Mouse (Mus musculus) kidney, postnatal 10 days (tissue): Measurements from ENCODE around the gene Sirpb1b.
"Not testable (repeated sequence)": the region's sequence is repeated elsewhere in the genome, so short reads cannot be mapped to it uniquely, and the experiment has no call there.

Experiments used
- DNase-seq: peaks from one replicate; pipeline ENCODE4 v3.0.0; 2021; ENCODE audit warnings: mixed read lengths

Gene Sirpb1b

DNA sequence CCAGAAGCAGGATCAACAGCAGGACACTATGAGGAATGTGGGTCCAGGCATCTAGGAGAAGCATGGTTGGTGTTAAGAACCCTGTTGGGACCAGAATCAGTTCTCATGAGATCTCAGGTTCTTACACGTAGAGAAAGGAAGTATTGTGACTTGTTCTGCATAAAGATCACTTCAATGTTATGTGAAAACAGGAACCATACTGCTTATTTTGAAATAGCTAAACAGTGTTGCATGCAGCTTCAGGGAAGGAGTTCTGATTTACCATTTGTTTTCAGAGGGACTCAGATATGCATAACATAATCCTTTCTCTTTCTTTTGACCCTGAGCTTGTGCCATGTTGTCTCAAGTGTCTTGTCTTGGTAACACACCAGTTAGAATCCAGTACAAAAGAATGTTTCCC lies at the start of gene Sirpb1b:
TSS of gene Sirpb1b (minus strand) at position 179 of the 400 bp plus-strand sequence.
- DNase-seq, result not testable (repeated sequence)

DNA sequence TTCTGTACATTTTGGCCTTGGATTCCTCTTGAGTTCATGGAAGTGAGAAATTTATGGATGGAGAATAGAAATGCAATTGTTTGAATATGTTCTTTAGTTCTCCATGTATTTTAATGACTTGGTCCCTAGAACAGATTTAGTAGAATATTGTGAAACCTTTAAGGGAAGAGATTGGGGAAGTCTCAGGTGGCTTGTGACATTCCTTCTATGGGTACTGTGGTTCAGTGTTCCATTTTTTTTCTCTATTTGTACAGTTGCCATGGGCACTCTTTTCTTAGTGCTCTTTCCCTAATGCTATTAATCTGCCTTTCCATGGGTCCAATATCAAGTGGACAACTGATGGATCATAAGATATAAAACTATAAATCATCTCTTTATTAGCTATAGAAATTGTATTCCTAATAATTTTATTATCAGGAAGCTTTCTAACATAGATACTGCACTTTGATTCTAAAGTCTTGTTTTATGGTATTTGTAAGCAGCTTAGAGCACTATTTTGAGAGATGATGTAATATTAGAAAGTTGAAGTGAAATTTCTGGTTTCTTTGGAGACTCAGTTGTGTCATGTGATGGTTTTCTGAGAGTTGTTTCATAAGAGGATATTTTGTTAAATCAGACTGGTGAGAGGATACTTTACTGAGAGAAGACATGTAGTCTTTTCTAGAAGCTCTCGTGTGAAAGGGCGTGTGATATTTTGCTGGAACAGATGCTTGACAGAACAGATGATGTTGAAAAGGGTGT lies 15.7 kb upstream of the Sirpb1b start:
- DNase-seq, result not testable (repeated sequence)

DNA sequence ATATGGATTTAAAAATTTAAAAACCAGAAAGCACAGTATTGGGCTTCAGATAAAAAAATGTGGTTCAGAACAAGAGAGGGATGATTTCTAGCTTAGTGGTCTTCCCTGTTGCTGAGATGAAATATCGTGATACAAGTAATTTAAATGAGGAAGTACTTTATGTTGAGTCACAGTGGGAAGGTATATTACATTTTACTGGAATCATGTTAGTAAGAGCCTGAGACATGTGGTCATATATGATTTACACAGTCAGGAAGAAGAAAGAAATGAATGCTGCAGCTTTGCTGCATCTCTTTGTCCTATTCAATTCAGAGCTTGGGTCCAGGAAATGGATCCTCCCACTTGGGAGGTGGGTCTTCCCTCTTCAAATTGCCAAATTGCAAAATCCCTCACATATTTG lies 11.8 kb upstream of the Sirpb1b start:
- DNase-seq, result not testable (repeated sequence)

DNA sequence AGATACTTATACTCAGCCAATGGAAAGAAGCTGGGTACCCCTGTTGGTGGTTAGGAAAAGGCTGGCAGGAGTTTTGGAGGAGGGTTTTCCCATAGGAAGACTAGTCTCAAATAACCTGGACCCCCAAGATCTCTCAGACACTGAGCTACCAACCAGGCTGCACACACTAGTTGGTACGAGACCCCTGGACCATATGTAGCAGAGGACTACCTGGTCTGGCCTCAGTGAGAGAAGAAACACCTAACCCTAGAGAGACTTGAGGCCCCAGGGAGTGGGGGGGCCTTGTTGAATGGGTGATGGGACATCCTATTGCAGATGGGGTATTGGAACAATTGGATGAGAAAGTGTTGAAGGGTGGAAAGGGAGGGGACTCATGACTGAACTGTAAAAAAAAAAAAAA lies 8.6 kb upstream of the Sirpb1b start:
- no peak for DNase-seq

DNA sequence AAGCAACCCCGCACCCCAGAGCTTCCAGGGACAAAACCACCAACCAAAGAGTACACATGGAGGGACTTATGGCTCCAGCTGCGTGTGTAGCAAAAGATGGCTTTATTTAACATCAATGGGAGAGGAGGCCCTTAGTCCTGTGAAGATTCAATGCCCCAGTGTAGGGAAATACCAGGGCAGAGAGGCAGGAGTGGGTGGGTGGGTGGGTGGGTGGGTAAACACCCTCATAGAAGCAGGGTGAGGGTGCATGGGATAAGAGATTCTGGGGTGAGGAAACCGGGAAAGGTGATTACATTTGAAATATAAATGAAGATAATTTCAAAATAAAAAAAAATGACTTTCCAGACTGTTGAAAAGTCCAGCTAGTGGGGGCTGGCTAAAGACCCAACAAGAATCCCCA lies 8.1 kb upstream of the Sirpb1b start:
- DNase-seq, result not testable (repeated sequence)

DNA sequence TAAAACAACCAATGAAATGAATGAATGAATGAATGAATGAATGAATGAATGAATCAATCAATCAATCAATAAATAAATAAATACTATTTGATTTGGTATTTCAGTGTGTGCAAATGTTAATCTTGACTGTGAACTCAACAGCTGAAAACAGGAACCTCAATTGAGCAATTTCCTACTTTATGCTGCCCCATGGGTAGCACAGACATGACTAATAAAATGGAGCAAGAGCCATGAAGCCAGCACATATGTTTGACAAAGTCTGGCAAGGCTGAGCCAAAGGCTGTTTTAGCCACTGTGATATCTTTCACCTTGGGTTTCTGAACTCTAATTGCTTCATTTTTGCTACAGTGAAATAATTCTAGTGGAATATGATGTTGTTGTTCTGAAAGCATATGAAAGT lies 1.6 kb upstream of the Sirpb1b start:
- DNase-seq, result not testable (repeated sequence)

DNA sequence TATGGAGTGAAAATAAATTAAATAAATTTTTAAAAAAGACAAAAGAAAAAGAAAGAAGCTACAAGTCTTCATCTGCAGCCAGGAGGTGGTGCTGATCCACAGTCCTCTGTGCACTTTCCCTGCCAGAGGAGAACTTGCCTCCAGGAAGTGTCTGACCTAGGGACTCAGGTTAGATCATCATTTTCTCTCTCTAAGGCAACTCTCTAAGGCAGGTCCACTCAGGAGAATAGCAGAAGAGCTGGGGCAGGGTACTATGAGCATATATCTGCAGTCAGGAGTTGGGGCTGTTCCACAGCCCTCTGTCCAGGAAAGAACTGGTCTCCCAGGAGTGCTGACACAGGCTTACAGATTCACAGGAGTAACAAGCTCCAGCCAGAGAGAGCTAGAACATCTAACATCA lies 46.3 kb downstream of the Sirpb1b start:
- DNase-seq, result no peak

DNA sequence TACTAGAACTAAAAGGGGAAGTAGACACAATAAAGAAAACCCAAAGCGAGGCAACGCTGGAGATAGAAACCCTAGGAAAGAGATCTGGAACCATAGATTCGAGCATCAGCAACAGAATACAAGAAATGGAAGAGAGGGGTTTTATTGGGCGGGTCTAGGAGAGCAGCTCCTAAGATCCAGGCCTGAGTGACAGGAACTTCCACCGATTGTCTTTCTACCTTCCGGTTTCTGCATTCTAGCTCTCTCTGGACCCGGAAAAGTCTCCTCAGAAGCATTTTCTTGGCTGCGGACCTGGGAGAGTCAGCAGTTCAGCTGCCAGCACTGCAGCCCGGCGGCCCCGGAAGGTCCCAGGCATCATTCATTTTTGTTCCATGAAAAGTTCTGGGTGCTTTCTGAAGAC lies 61.3 kb downstream of the Sirpb1b start:
- not testable (repeated sequence) for DNase-seq

DNA sequence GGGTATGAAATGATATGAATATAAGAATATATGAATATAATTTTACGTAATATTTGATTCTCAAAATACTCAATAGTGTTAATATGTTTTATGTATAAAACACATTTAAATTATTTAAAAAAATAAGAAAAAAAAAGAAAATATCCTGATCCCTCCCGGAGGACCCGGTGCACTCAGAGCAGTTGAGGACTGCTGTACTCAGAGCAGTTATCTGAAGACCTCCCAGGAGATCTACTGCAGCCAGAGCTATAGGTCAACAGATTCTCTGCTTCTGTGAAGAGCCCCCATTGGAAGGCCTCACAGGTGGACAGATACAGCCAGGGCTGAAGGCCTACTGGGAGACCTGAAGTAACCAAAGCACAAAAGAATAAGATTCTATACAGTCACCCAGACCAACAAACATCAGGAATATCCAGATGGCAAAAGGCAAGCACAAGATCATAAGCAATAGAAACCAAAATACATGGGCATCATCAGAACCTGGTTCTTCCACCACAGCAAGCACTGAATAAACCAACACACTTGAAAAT lies 67.0 kb downstream of the Sirpb1b start:
- DNase-seq, result not testable (repeated sequence)

DNA sequence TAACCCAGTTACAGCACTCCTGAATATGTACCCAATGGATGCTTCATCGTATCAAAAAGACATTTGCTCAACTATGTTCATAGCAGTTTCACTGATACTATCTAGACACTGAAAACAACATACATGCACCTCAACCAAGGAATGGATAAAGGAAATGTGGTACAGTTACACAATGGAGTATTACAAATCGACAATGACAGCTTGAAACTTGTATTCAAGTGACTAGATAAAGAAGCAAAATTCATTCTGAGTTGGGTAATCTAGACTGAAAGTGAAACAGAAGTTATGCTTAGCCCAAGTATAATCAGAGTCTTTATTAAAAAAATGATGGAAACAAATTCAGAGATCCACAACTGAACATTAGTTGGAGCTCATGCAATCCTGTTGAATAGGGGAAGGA lies 100.0 kb downstream of the Sirpb1b start:
- DNase-seq, result not testable (repeated sequence)

DNA sequence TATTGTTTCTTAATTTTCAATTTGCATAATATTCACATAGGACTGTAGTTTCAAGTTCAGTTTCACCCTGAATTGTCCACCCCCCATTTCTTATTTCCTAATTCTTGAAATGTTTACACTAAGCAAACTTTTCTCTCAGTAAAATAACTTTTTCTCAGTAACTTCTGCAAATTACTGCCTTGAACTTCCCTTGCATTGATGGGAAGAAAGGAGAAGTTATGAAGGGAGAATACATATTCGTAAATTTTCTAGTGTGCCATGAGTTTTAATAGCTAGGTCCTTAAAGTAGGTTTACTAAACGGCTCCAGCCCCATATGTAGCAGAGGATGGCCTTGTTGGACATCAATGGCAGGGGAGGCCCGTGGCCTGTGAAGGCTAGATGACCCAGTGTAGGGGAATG lies 104.7 kb downstream of the Sirpb1b start:
- DNase-seq, result not testable (repeated sequence)
